ENCODE assay signal across 8 mouse cellular contexts in genomic region chr13:23683755-23684281, GRCm38 (mm10). TPM values are rescaled to one million over a fixed set of nuclear protein-coding genes. Genes with fewer than 3 reads are reported as not detected.
A peak's percentile ranks its signal among the peaks of the same experiment; 100 is the strongest.
DNase-seq lines count a peak whose midpoint lies in the region; ATAC-seq and TF ChIP-seq lines count a peak whose summit lies in the region.

Gene Hist1h2ac (minus strand): TSS chr13:23683948.
Gene Hist1h2bc (plus strand): TSS chr13:23684199.

- H3K9ac ChIP-seq in embryonic facial prominence, embryonic 14.5 days (ENCODE audit: low read depth, low read length): peak within 1 kb of the TSS; percentile 79
- peak within 1 kb of the TSS; percentile 85 for H3K9ac ChIP-seq in heart, adult 2 months (ENCODE audit: low read depth, low read length)
- H3K9ac ChIP-seq in limb, embryonic 13.5 days: peak within 1 kb of the TSS; percentile 79
- peak within 1 kb of the TSS; percentile 70 for H3K9ac ChIP-seq in midbrain, embryonic 16.5 days (ENCODE audit: low read depth, low read length)

- H3K9me3 ChIP-seq in embryonic facial prominence, embryonic 14.5 days (ENCODE audit: control insufficient read depth, low read length): no peaks in the 10 kb centered on the region
- no peaks in the 10 kb centered on the region for H3K9me3 ChIP-seq in limb, embryonic 13.5 days
- H3K9me3 ChIP-seq in midbrain, embryonic 16.5 days (replicated peaks; ENCODE audit: control insufficient read depth, low read length, poor library complexity, severe bottlenecking): no peaks in the 10 kb centered on the region

- TF ChIP-seq CTCF in heart, adult 2 months (IDR thresholded peaks at IDR 0.05): no peak

- peak; percentile 98 for ATAC-seq in embryonic facial prominence, embryonic 14.5 days (ENCODE audit: low read depth)
- ATAC-seq in limb, embryonic 13.5 days (ENCODE audit: low FRiP score, low read depth): peak; percentile 99
- peak; percentile 100 for ATAC-seq in midbrain, embryonic 16.5 days

- WGBS in embryonic facial prominence, embryonic 14.5 days: 0% methylated on average over 20 of the region's 32 CpGs
- WGBS in heart, adult 2 months: under 1% methylated on average over 32 of the region's 32 CpGs
- 0% methylated on average over 32 of the region's 32 CpGs for WGBS in limb, embryonic 13.5 days
- 1% methylated on average over 23 of the region's 32 CpGs for WGBS in midbrain, embryonic 16.5 days

- peak within 1 kb of the TSS; percentile 79 for H3K4me2 ChIP-seq in embryonic facial prominence, embryonic 14.5 days (ENCODE audit: low read depth, low read length)
- H3K4me2 ChIP-seq in limb, embryonic 13.5 days (replicated peaks): peak within 1 kb of the TSS; percentile 76
- H3K4me2 ChIP-seq in midbrain, embryonic 16.5 days (ENCODE audit: low read length): peak within 1 kb of the TSS; percentile 84

- H3K27me3 ChIP-seq in embryonic facial prominence, embryonic 14.5 days (replicated peaks; ENCODE audit: control insufficient read depth, insufficient read depth, low read length): no peaks in the 10 kb centered on the region
- H3K27me3 ChIP-seq in heart, adult 2 months (ENCODE audit: control insufficient read depth, insufficient read depth, low read length): no peaks in the 10 kb centered on the region
- no peaks in the 10 kb centered on the region for H3K27me3 ChIP-seq in limb, embryonic 13.5 days
- H3K27me3 ChIP-seq in midbrain, embryonic 16.5 days (ENCODE audit: control insufficient read depth, insufficient read depth, low read depth, low read length): no peaks in the 10 kb centered on the region

- no peaks in the 10 kb centered on the region; the same call in 1 of the 2 replicates for H3K79me2 ChIP-seq in heart, adult 2 months (replicated peaks; ENCODE audit: control insufficient read depth, insufficient read depth, low read length)

- peak within 1 kb of the TSS; percentile 99 for H3K27ac ChIP-seq in embryonic facial prominence, embryonic 14.5 days (replicated peaks; ENCODE audit: low read depth, low read length)
- H3K27ac ChIP-seq in heart, adult 2 months: peak within 1 kb of the TSS; percentile 90
- peak within 1 kb of the TSS; percentile 98 for H3K27ac ChIP-seq in limb, embryonic 13.5 days
- peak within 1 kb of the TSS; percentile 92 for H3K27ac ChIP-seq in midbrain, embryonic 16.5 days (ENCODE audit: low read length)

- peak; percentile 99 for DNase-seq in 3T3-L1 (ENCODE audit: low read depth, low spot score)
- DNase-seq in adrenal gland, postnatal 36 days: peak; percentile 77 to 83
- peak; percentile 99 for DNase-seq in embryonic facial prominence, embryonic 14.5 days (ENCODE audit: low spot score)
- DNase-seq in heart, adult 2 months: peak; percentile 81 to 87
- peak; percentile 87 to 97 for DNase-seq in kidney, adult 8-10 months
- DNase-seq in spleen, postnatal 10 days (ENCODE audit: low spot score in 2 of 2): peak; percentile 87 to 93

- H3K36me3 ChIP-seq in embryonic facial prominence, embryonic 14.5 days (ENCODE audit: control insufficient read depth, insufficient read depth, low read length): no peaks in the 10 kb centered on the region
- peaks cover 2% of the 10 kb centered on the region for H3K36me3 ChIP-seq in heart, adult 2 months (ENCODE audit: control insufficient read depth, insufficient read depth, low read length)
- H3K36me3 ChIP-seq in limb, embryonic 13.5 days: no peaks in the 10 kb centered on the region
- H3K36me3 ChIP-seq in midbrain, embryonic 16.5 days (ENCODE audit: control insufficient read depth, insufficient read depth, low read length): no peaks in the 10 kb centered on the region

- TF ChIP-seq EP300 in heart, adult 2 months (IDR thresholded peaks at IDR 0.05; ENCODE audit: insufficient read depth, low read depth, low read length): no peak

- TF ChIP-seq POLR2A in heart, adult 2 months (IDR thresholded peaks at IDR 0.05; ENCODE audit: insufficient read depth, low read depth, low read length): peak; percentile 63

- peaks cover 16% of the 10 kb centered on the region for H3K4me1 ChIP-seq in embryonic facial prominence, embryonic 14.5 days (ENCODE audit: control insufficient read depth, insufficient read depth, low read length)
- H3K4me1 ChIP-seq in heart, adult 2 months (ENCODE audit: control insufficient read depth, insufficient read depth, low read length): peaks cover 1% of the 10 kb centered on the region; the same call in 1 of the 2 replicates
- H3K4me1 ChIP-seq in limb, embryonic 13.5 days: peaks cover 21% of the 10 kb centered on the region
- peaks cover 20% of the 10 kb centered on the region for H3K4me1 ChIP-seq in midbrain, embryonic 16.5 days (ENCODE audit: control insufficient read depth, insufficient read depth, low read length)

- intact Hi-C loops in heart, adult 2 months (cut with DNase I): loop anchor here (2.0 to 10.0 kb wide), 4 partner anchors 15 to 1929 kb away; partner anchors contain the start of genes Hist1h1e, Hist1h2ak, Hist1h2bn and Hist1h4c

- peak within 1 kb of the TSS; percentile 50 for H3K4me3 ChIP-seq in embryonic facial prominence, embryonic 14.5 days (ENCODE audit: low read depth, low read length)
- peak within 1 kb of the TSS; percentile 59 for H3K4me3 ChIP-seq in heart, adult 2 months
- H3K4me3 ChIP-seq in limb, embryonic 13.5 days: peak within 1 kb of the TSS; percentile 51
- H3K4me3 ChIP-seq in midbrain, embryonic 16.5 days (ENCODE audit: low read depth, low read length): peak within 1 kb of the TSS; percentile 52

RNA-seq across cellular contexts. Expression of gene Hist1h2ac, which starts in this region (rescaled TPM):
- 1 to 10 TPM; 3.0 to 3.1 TPM for total RNA-seq in adrenal gland, postnatal 36 days (2021)
- polyA plus RNA-seq in embryonic facial prominence, embryonic 14.5 days (2014; fragmentation: Nextera tagmentation; extraction: Ambion mirVana): 1.2 and 1.3 TPM in 2 replicates
- 1 to 10 TPM; 1.3 to 1.6 TPM for total RNA-seq in heart, adult 2 months (2021)
- 0.57 and 0.76 TPM in 2 replicates for polyA plus RNA-seq in heart, adult 2 months (2012; rRNA removed)
- polyA plus RNA-seq in limb, embryonic 13.5 days (2015; fragmentation: Nextera tagmentation; extraction: Ambion mirVana): 1.00 and 1.3 TPM in 2 replicates
- polyA plus RNA-seq in midbrain, embryonic 16.5 days (2015; fragmentation: Nextera tagmentation; extraction: Ambion mirVana): 0.23 and 0.32 TPM in 2 replicates

RNA-seq across cellular contexts. Expression of gene Hist1h2bc, which starts in this region (rescaled TPM):
- 100 to 1,000 TPM; 138 to 161 TPM for total RNA-seq in adrenal gland, postnatal 36 days (2021)
- 52.7 and 78.2 TPM in 2 replicates for polyA plus RNA-seq in embryonic facial prominence, embryonic 14.5 days (2014; fragmentation: Nextera tagmentation; extraction: Ambion mirVana)
- total RNA-seq in heart, adult 2 months (2021): 10 to 100 TPM; 73.4 to 78.7 TPM
- 119 and 135 TPM in 2 replicates for polyA plus RNA-seq in heart, adult 2 months (2012; rRNA removed)
- polyA plus RNA-seq in limb, embryonic 13.5 days (2015; fragmentation: Nextera tagmentation; extraction: Ambion mirVana): 35.3 and 35.7 TPM in 2 replicates
- polyA plus RNA-seq in midbrain, embryonic 16.5 days (2015; fragmentation: Nextera tagmentation; extraction: Ambion mirVana): 14.9 and 17.1 TPM in 2 replicates

Comparison
In these comparisons a context has a peak if more than half of its experiments do, and no peak if none do; other contexts are left out.
1. Peak in every context shown above with its lines: DNase-seq, ATAC-seq, H3K4me3 ChIP-seq and H3K27ac ChIP-seq.